Mouse (Mus musculus): ENCODE results near the gene Dicer1. TPM values are rescaled to one million over a fixed set of nuclear protein-coding genes. Genes with fewer than 3 reads are reported as not detected.

Dicer1 gene
- polyA plus RNA-seq, 1 experiment from 2014 or later = 46.6 TPM

- no peaks in the 10 kb centered on the region for H3K9me3 ChIP-seq
- no peak overlapping the region for H3K4me2 ChIP-seq (replicated peaks)
- peaks cover 4% of the 10 kb centered on the region; the same call in 1 of the 2 replicates for H3K4me1 ChIP-seq
- no peak overlapping the region for H3K9ac ChIP-seq (replicated peaks)
- H3K36me3 ChIP-seq = peaks cover 73% of the 10 kb centered on the region
- no peak overlapping the region for H3K27ac ChIP-seq (replicated peaks)
- ATAC-seq (replicated peaks) = no peak
- H3K4me3 ChIP-seq = no peak overlapping the region
- WGBS = 51% methylated on average over 8 of the region's 8 CpGs
- H3K27me3 ChIP-seq = no peaks in the 10 kb centered on the region
Measured at GRCm38 (mm10) chr12:104699753-104700152, 52.0 kb downstream of the Dicer1 start.

GRCm38 (mm10) chr12:104695514-104695913 is 56.2 kb downstream of the Dicer1 start:
- Histone ChIP-seq H3K27me3 (no peaks in the 10 kb centered on the region), H3K9me3 (no peaks in the 10 kb centered on the region), H3K4me1 (peaks cover 8% of the 10 kb centered on the region; the same call in 1 of the 2 replicates), H3K27ac (replicated peaks) (no peak overlapping the region), H3K4me2 (replicated peaks) (no peak overlapping the region), H3K36me3 (peaks cover 54% of the 10 kb centered on the region), H3K4me3 (no peak overlapping the region), H3K9ac (replicated peaks) (no peak overlapping the region)
- 89% methylated on average over 2 of the region's 2 CpGs for WGBS
- no peak for ATAC-seq (replicated peaks)

GRCm38 (mm10) chr12:104692864-104693263 is 58.9 kb downstream of the Dicer1 start:
- no peaks in the 10 kb centered on the region for H3K27me3 ChIP-seq
- H3K36me3 ChIP-seq = peaks cover 57% of the 10 kb centered on the region
- no peak overlapping the region for H3K9ac ChIP-seq (replicated peaks)
- WGBS = 54% methylated on average over 12 of the region's 12 CpGs
- no peak overlapping the region for H3K4me2 ChIP-seq (replicated peaks)
- ATAC-seq (replicated peaks) = peak; percentile 38; the same call in 1 of the 2 replicates
- H3K4me3 ChIP-seq = no peak overlapping the region
- H3K9me3 ChIP-seq = no peaks in the 10 kb centered on the region
- peaks cover 8% of the 10 kb centered on the region; the same call in 1 of the 2 replicates for H3K4me1 ChIP-seq
- H3K27ac ChIP-seq (replicated peaks) = no peak overlapping the region

GRCm38 (mm10) chr12:104690412-104690811 is 61.3 kb downstream of the Dicer1 start:
- no peak overlapping the region for H3K4me3 ChIP-seq
- H3K36me3 ChIP-seq = peaks cover 44% of the 10 kb centered on the region
- H3K9ac ChIP-seq (replicated peaks) = no peak overlapping the region
- H3K4me2 ChIP-seq (replicated peaks) = no peak overlapping the region
- H3K27ac ChIP-seq (replicated peaks) = no peak overlapping the region
- H3K27me3 ChIP-seq = no peaks in the 10 kb centered on the region
- WGBS = 86% methylated on average over 7 of the region's 7 CpGs
- 0 out of 2 replicates have a peak, but pooled peaks cover 3% of the 10 kb centered on the region for H3K4me1 ChIP-seq
- H3K9me3 ChIP-seq = no peaks in the 10 kb centered on the region
- no peak for ATAC-seq (replicated peaks)

- Histone ChIP-seq H3K4me1 (0 out of 2 replicates have a peak, but pooled peaks cover 3% of the 10 kb centered on the region), H3K27me3 (no peaks in the 10 kb centered on the region), H3K4me2 (replicated peaks) (no peak overlapping the region), H3K9me3 (no peaks in the 10 kb centered on the region), H3K27ac (replicated peaks) (no peak overlapping the region), H3K36me3 (peaks cover 35% of the 10 kb centered on the region), H3K4me3 (no peak overlapping the region), H3K9ac (replicated peaks) (no peak overlapping the region)
- no peak for ATAC-seq (replicated peaks)
- WGBS = 89% methylated on average over 11 of the region's 11 CpGs
Measured at GRCm38 (mm10) chr12:104688870-104689269, 62.9 kb downstream of the Dicer1 start.

GRCm38 (mm10) chr12:104684411-104684931 is 67.3 kb downstream of the Dicer1 start:
- no peak for ATAC-seq (replicated peaks)
- Histone ChIP-seq H3K36me3 (peaks cover 15% of the 10 kb centered on the region), H3K4me3 (no peak overlapping the region), H3K9me3 (no peaks in the 10 kb centered on the region), H3K27ac (replicated peaks) (no peak overlapping the region), H3K4me1 (0 out of 2 replicates have a peak, but pooled peaks cover under 1% of the 10 kb centered on the region), H3K4me2 (replicated peaks) (no peak overlapping the region), H3K9ac (replicated peaks) (no peak overlapping the region), H3K27me3 (no peaks in the 10 kb centered on the region)
- 91% methylated on average over 8 of the region's 8 CpGs for WGBS

- no peak overlapping the region for H3K4me3 ChIP-seq
- no peak overlapping the region for H3K27ac ChIP-seq (replicated peaks)
- peaks cover 11% of the 10 kb centered on the region for H3K4me1 ChIP-seq
- WGBS = 72% methylated on average over 8 of the region's 8 CpGs
- no peak for ATAC-seq (replicated peaks)
- no peaks in the 10 kb centered on the region for H3K36me3 ChIP-seq
- H3K9me3 ChIP-seq = no peaks in the 10 kb centered on the region
- H3K9ac ChIP-seq (replicated peaks) = no peak overlapping the region
- H3K4me2 ChIP-seq (replicated peaks) = no peak overlapping the region
- H3K27me3 ChIP-seq = no peaks in the 10 kb centered on the region
Measured at GRCm38 (mm10) chr12:104679819-104680132, 72.0 kb downstream of the Dicer1 start.

- no peaks in the 10 kb centered on the region for H3K27me3 ChIP-seq
- ATAC-seq (replicated peaks) = 0 out of 2 replicates have a peak, but pooled peaks have one; percentile 24
- no peaks in the 10 kb centered on the region for H3K9me3 ChIP-seq
- 16% methylated on average over 26 of the region's 26 CpGs for WGBS
- peak overlapping the region; percentile 29 for H3K4me2 ChIP-seq (replicated peaks)
- H3K27ac ChIP-seq (replicated peaks) = no peak overlapping the region
- no peak overlapping the region for H3K9ac ChIP-seq (replicated peaks)
- no peaks in the 10 kb centered on the region for H3K36me3 ChIP-seq
- peaks cover 11% of the 10 kb centered on the region for H3K4me1 ChIP-seq
- H3K4me3 ChIP-seq = peak overlapping the region; percentile 10; the same call in 1 of the 2 replicates
Measured at GRCm38 (mm10) chr12:104679121-104679818, 72.5 kb downstream of the Dicer1 start.

- Histone ChIP-seq H3K27me3 (no peaks in the 10 kb centered on the region), H3K4me2 (replicated peaks) (peak overlapping the region; percentile 29), H3K4me3 (no peak overlapping the region), H3K9ac (replicated peaks) (no peak overlapping the region), H3K27ac (replicated peaks) (no peak overlapping the region), H3K4me1 (peaks cover 11% of the 10 kb centered on the region), H3K36me3 (no peaks in the 10 kb centered on the region), H3K9me3 (no peaks in the 10 kb centered on the region)
- 28% methylated on average over 12 of the region's 14 CpGs for WGBS
- no peak for ATAC-seq (replicated peaks)
Measured at GRCm38 (mm10) chr12:104678462-104678861, 73.3 kb downstream of the Dicer1 start.

GRCm38 (mm10) chr12:104677371-104677924 is 74.3 kb downstream of the Dicer1 start:
- 89% methylated on average over 9 of the region's 9 CpGs for WGBS

GRCm38 (mm10) chr12:104676535-104677370 is 75.0 kb downstream of the Dicer1 start:
- Histone ChIP-seq H3K4me2 (replicated peaks) (no peak overlapping the region), H3K27me3 (no peaks in the 10 kb centered on the region), H3K9ac (replicated peaks) (no peak overlapping the region), H3K36me3 (no peaks in the 10 kb centered on the region), H3K4me3 (no peak overlapping the region), H3K9me3 (no peaks in the 10 kb centered on the region), H3K4me1 (peaks cover 11% of the 10 kb centered on the region), H3K27ac (replicated peaks) (no peak overlapping the region)
- no peak for ATAC-seq (replicated peaks)
- WGBS = 68% methylated on average over 13 of the region's 13 CpGs

More at GRCm38 (mm10) chr12:104677371-104677924, 74.3 kb downstream of the Dicer1 start:
- Histone ChIP-seq H3K4me1 (peaks cover 11% of the 10 kb centered on the region), H3K4me3 (no peak overlapping the region), H3K27me3 (no peaks in the 10 kb centered on the region), H3K4me2 (replicated peaks) (no peak overlapping the region), H3K9ac (replicated peaks) (no peak overlapping the region), H3K27ac (replicated peaks) (no peak overlapping the region), H3K36me3 (no peaks in the 10 kb centered on the region), H3K9me3 (no peaks in the 10 kb centered on the region)
- peak; percentile 41; the same call in 1 of the 2 replicates for ATAC-seq (replicated peaks)

- Histone ChIP-seq H3K27me3 (no peaks in the 10 kb centered on the region), H3K27ac (replicated peaks) (no peak overlapping the region), H3K4me2 (replicated peaks) (no peak overlapping the region), H3K9ac (replicated peaks) (no peak overlapping the region), H3K4me1 (no peaks in the 10 kb centered on the region), H3K9me3 (no peaks in the 10 kb centered on the region), H3K4me3 (no peak overlapping the region), H3K36me3 (no peaks in the 10 kb centered on the region)
- 73% methylated on average over 5 of the region's 5 CpGs for WGBS
- ATAC-seq (replicated peaks) = no peak
Measured at GRCm38 (mm10) chr12:104672976-104673375, 78.8 kb downstream of the Dicer1 start.
